Mouse (Mus musculus): ENCODE measurements around the gene Rerg.

The Rerg gene

GRCm38 (mm10) chr6:137170226-137170625 is at the start of gene Rerg:
Rerg (minus strand) TSS chr6:137170497.
- no peak for DNase-seq

- DNase-seq, result no peak
Measured at GRCm38 (mm10) chr6:137217841-137218463, 47.7 kb upstream of the Rerg start.

GRCm38 (mm10) chr6:137211441-137211840 is 41.1 kb upstream of the Rerg start:
- DNase-seq, result peak; percentile 46 to 60

GRCm38 (mm10) chr6:137210991-137211390 is 40.7 kb upstream of the Rerg start:
- no peak for DNase-seq

- peak; percentile 93 to 96 for DNase-seq
Measured at GRCm38 (mm10) chr6:137209992-137210391, 39.7 kb upstream of the Rerg start.

GRCm38 (mm10) chr6:137207126-137207525 is 36.8 kb upstream of the Rerg start:
- peak; percentile 53 to 74 for DNase-seq

GRCm38 (mm10) chr6:137205662-137206400 is 35.5 kb upstream of the Rerg start:
- DNase-seq, result peak; percentile 29 to 35

GRCm38 (mm10) chr6:137202661-137203060 is 32.4 kb upstream of the Rerg start:
- no peak for DNase-seq

GRCm38 (mm10) chr6:137201578-137201977 is 31.3 kb upstream of the Rerg start:
- DNase-seq, result no peak

GRCm38 (mm10) chr6:137201166-137201565 is 30.9 kb upstream of the Rerg start:
- DNase-seq, result no peak

- DNase-seq, result peak; percentile 23 to 35
Measured at GRCm38 (mm10) chr6:137192063-137192462, 21.8 kb upstream of the Rerg start.

GRCm38 (mm10) chr6:137191026-137191425 is 20.7 kb upstream of the Rerg start:
- no peak for DNase-seq

- DNase-seq, result no peak
Measured at GRCm38 (mm10) chr6:137190577-137190976, 20.3 kb upstream of the Rerg start.

- DNase-seq, result no peak
Measured at GRCm38 (mm10) chr6:137188375-137188926, 18.2 kb upstream of the Rerg start.

GRCm38 (mm10) chr6:137187426-137187825 is 17.1 kb upstream of the Rerg start:
- no peak for DNase-seq

- DNase-seq, result no peak
Measured at GRCm38 (mm10) chr6:137180636-137181035, 10.3 kb upstream of the Rerg start.

- DNase-seq, result no peak
Measured at GRCm38 (mm10) chr6:137180115-137180514, 9.8 kb upstream of the Rerg start.

GRCm38 (mm10) chr6:137179026-137179425 is 8.7 kb upstream of the Rerg start:
- no peak for DNase-seq

- no peak for DNase-seq
Measured at GRCm38 (mm10) chr6:137170646-137171045, 349 bp upstream of the Rerg start.

- DNase-seq, result peak; percentile 89 to 98
Measured at GRCm38 (mm10) chr6:137169171-137169968, 927 bp downstream of the Rerg start.

- DNase-seq, result no peak
Measured at GRCm38 (mm10) chr6:137166843-137167242, 3.5 kb downstream of the Rerg start.

- DNase-seq, result no peak
Measured at GRCm38 (mm10) chr6:137163571-137163970, 6.7 kb downstream of the Rerg start.

GRCm38 (mm10) chr6:137163061-137163460 is 7.2 kb downstream of the Rerg start:
- DNase-seq, result no peak

All from kidney, postnatal 36 days (tissue).